Mouse (Mus musculus): ENCODE measurements around the gene Dennd5b. TPM values are rescaled to one million over a fixed set of nuclear protein-coding genes. Genes with fewer than 3 reads are reported as not detected.
"Not testable (repeated sequence)": the region's sequence is repeated elsewhere in the genome, so short reads cannot be mapped to it uniquely, and the experiment has no call there.

Dennd5b gene
- total RNA-seq, 2 experiments from 2014 or later = 45.6 to 48.6 TPM

DNA sequence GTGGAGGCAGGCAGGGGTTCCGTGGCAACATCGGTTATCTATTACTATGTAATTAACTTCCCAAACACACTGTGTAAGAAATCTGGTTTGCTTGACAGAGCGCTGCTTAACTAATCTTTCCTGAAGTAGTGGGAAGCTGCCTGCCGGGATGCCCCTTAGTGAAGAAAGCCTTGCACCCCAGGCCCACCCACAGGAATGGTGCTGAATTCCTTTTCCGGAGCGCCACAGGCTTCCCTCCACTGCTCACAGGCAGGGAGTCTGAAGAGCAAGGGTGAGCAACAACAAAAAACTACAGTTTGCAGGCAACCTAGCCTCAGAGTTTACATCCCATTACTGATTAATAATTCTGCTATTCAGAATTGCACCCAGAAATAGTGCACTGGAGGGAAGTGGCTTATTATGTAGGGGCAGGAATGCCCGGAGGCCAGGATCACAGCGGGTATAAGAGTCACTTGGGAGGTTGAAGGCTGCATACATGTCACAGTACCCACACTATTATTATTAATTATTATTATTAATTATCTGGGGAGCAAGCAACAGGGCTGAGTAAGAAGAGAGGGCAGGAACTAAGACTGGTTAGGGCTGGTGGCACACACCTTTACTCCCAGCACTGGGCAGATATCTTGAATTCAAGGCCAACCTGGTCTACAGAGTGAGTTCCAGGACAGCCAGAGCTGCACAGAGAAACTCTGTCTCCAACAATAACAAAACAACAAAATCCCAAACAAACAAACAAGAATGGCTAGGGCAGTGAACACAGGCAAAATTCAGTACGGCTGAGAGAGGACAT, 129.2 kb downstream of the Dennd5b start:
- intact Hi-C loops (cut with DNase I) = no loop called here
- DNase-seq (ENCODE audit: extremely low spot score in 1 of 2, low spot score in 2 of 2) = no peak

DNA sequence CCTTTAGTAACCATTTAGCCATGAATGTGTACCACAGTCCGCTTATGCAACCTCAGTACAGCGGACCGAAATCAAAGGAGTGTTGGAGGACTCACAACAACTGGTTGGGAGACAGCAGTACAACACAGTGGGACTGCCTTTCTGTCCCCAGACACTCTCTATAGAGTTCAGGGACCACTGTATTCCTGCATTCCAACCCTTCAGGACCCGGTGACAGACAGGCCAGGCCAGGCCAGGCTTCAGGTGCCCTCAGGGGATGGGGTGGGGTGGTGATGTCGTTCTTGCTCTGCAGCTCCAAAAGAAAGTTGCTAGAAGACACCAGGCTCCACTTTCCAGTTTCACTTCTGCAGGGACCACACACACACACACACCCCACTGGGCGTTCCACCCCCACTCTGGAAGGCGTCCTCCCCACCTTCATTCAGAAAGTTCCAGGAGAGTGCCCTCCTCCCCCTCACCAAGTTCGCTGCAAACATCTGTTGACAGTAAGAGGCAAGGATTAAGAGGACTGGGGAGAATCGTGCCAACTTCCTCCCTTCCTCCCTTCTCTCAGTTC, 130.0 kb downstream of the Dennd5b start:
- intact Hi-C loops (cut with DNase I) = no loop called here
- no peak for DNase-seq (ENCODE audit: extremely low spot score in 1 of 2, low spot score in 2 of 2)

DNA sequence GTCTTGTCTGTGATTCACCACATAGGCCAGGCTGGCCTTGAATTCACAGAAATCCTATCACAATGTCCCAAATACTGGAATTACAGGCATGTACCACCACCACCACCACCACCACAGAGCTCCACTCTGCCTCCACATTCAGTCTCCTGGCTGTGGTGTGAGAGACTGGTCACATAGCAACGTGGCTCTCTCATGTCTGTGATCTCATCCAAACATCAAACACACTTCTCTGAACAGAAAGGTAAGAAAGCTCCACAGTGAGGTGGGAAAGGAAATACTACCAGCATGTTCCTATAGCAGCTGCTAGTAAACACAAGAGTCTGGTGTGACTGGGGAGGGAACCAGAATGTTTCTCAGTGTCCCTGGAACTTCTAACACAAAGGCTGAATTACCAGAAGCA, 140.2 kb downstream of the Dennd5b start:
- intact Hi-C loops (cut with DNase I) = no loop called here
- no peak for DNase-seq (ENCODE audit: extremely low spot score in 1 of 2, low spot score in 2 of 2)

DNA sequence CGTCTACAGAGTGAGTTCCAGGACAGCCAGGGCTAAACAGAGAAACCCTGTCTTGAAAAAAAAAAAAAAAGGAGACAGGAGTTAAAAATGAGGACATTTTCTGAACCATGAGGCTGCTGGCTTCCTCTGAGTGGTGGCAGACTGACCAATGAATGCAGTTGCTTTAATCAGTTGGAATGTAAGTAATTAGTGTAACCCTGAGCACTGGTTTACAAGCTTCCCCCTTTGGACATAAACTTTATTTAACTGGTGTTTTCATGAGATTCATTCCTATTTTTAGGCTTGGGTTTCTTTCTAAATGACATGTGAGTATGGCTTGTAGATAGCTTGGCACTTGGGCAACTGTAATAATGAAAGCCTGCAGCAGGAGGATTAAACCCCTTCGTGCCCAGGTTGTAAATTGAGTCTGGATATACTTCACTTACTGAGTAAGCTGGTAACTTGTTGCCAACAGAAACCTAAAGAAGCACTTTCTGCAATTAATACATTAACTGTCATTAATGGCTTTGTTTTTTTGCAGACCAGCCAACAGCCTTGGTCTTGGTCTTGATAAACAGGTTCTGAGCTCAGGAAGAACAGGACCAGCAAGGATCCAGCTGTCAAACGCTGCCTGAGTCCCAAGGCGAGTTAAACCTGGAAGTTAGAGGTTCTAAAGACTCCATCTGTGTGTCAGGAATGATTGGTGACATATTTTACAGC, 141.8 kb downstream of the Dennd5b start:
- DNase-seq (ENCODE audit: extremely low spot score in 1 of 2, low spot score in 2 of 2) = no peak
- intact Hi-C loops (cut with DNase I) = no loop called here

DNA sequence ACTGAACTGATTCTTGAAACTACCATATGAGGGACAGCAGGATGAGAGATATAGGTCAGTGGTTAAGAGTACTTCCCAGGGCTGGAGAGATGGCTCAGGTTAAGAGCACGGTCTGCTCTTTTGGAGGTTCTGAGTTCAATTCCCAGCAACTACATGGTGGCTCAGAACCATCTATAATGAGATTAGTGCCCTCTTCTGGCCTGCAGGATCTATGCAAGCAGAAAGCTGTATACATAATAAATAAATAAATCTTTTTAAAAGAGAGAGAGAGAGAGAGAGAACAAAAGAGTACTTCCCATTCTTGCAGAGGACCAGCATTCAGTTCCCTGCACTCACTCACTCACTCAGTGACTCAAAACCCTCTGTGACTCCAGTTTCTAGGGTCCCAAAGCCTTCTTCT, 142.8 kb downstream of the Dennd5b start:
- DNase-seq (ENCODE audit: extremely low spot score in 1 of 2, low spot score in 2 of 2) = no peak
- intact Hi-C loops (cut with DNase I) = no loop called here

DNA sequence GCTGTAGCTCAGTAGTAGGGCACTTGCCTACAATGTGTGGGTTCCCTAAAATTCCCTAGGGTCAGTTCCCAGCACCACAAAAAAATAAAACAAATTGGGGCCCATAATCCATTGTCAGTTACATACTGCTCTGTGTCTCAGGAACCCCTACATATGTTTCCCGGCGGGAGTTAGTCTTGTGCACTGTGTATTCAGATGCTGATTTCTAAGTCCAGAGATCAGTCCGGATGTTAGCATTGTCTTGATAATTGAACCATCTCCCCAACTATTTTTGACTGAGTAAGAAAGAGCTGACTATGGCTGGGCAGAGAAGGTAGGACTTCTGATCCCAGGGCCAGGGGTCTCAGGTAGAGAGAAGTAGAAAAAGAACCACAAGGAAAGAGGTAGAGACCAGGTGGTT, 144.4 kb downstream of the Dennd5b start:
- intact Hi-C loops (cut with DNase I) = no loop called here
- DNase-seq (ENCODE audit: extremely low spot score in 1 of 2, low spot score in 2 of 2) = no peak

DNA sequence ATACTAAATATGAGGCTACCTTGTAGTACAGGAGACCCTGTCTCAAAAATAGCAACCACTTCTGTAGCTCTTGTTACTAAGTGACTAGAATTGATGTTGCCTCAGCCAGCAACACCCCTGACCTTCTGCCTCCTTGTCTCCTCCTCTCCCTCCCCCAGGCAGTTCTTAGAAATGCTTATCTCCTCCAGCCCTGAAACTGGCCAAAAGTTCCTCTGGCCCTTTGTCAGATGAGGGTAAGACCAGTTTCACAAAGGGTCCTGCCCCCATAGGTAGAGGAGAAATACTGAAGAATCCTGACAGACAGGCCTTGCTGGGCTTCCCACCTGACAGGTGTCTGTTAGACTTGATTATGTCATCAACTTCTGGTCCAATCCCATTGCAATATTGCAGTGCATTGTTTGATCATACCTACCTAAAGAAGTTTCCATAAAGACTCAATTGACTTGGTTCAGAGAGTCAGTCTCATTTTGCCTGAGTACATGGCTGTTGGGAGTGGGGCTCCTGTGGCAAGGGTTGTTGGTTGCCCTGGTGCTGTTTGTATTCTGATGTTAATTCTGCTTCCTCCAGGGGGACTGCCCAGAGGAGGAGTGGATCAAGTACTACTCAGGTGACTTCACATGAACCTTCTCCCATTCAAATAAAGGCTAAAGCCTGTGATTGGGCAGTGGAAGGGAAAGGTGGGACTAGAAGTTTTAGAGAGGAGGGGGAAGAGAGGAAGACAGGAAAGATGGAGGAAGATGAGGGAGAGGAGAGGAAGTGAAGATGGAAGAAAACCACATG, 145.6 kb downstream of the Dennd5b start:
- DNase-seq (ENCODE audit: extremely low spot score in 1 of 2, low spot score in 2 of 2) = no peak
- intact Hi-C loops (cut with DNase I) = no loop called here

DNA sequence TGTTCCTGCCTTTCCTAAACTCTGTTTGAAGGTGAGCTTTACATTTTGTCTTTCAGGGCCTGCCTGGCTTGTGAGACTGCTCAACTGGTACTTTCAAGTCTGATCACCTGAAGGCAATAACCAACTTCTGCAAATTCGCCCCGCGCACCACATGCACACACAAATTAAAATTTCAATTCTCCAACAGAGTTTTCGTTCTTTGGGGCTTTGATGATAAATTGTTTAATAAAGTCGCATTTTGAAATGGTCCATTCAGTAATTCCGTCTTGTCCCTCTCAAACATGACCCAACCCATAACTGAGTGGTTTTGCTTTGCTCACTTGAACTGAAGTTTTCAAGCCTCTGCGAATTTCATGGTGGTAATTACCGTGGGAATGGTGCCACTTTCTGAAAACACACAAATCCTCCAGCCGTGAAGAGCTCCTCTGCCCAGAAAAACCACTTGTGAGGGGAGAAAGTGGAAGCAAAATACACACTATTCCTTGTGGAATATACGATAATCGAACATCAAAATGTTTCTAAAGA, 154.5 kb downstream of the Dennd5b start:
- intact Hi-C loops (cut with DNase I) = no loop called here
- DNase-seq (ENCODE audit: extremely low spot score in 1 of 2, low spot score in 2 of 2) = no peak

DNA sequence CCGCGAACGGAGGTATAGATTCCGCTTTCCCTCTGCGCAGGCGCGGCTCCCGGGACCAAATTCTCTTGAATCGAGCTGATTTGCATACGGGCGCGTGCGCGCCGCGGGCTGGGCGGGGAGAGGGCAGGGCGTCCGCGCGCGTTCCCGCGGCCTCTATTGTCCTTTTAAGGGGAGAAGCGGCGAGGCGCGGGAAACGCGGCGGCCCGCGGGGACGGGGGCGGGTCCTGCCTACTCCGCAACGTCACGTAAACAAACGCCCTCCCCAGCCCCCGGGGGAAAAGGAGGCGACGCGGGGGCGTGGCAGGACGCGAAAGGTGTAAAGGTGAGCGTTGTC, 155.1 kb downstream of the Dennd5b start, which contains the start of gene Sinhcaf:
TSS of gene Sinhcaf (minus strand) at position 59 of the 334 bp plus-strand sequence.
- intact Hi-C loops (cut with DNase I) = no loop called here
- DNase-seq (ENCODE audit: extremely low spot score in 1 of 2, low spot score in 2 of 2) = peak; percentile 92 to 98

DNA sequence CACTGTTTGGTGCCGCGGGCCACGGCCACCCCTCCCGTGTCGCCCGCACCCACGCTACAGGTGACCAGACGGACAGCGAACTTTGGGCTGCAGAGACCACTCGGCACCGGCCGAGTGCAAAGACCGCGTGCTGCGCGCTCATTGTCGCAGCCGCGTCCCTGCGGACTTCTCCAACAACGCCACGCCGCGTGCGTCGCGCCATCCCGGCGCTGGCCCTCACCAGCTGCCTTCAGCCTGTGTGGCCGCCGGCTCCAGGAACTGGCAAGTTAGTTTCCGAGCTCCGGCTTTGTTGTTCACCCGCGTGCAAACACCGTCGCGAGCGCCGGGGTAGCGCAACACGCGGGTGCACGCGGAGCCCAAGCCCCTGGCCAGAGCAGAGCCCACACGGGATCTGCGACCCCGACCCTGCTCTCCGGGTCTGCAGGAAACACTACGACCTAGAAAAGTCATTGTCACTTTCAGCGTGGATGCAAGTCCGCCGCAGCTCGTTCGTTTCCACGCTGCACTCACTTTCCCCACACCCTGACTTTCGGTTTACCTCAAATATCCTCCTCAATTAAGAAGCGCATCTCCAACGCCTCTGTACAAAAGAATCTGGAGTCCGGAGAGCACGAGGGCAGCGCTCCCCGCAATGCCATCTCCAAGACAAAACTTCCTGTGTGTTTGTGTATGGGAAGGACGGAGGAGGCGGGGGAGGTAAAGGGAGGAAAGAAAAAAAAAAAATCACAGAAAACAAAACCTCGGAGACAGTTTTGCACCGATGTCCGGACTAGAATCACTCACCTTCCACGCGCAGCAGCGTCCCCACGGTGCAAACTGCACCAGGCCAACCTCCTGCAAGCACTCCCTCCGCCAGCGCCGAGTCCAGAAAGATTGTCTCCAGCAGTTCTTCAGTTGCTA, 155.7 kb downstream of the Dennd5b start:
- peak in 1 of 2 experiments; percentile 43 for DNase-seq (ENCODE audit: extremely low spot score in 1 of 2, low spot score in 2 of 2)
- intact Hi-C loops (cut with DNase I) = no loop called here

DNA sequence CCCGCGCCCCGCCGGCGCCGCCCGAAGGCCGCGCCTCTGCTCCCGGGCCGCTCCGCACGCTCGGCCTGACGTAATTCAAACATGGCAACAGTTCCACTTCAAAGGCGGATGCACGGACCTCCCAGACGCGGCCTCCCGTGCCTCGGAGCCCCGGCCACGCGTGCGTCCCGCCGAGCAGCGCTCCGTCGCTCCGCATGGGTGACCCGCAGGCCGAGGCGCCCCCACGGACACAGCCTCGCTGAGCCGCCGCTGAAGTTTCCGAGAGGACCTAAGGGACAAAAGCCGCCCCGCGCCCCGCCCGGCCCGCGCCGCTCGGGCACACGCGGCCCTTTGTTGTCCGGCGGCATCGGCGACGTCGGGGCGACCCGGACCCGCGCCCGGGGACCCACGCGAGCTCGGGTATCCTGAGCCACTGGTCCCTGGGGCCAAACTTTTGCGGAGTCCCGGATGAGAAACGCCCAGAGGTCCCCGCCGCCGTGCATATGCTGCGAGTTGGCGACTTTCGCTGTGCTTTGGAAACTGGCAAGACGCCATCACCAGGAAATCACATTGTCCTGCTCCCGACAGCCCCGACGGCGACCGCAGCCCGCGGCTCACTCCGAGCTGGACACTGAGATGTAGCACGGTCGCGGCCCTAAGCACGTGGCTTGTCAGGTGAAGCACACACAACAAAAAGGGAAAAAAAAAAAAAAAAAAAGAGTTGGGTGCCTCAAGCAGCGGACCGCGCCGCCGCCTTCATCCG, 156.5 kb downstream of the Dennd5b start:
- intact Hi-C loops (cut with DNase I) = no loop called here

DNA sequence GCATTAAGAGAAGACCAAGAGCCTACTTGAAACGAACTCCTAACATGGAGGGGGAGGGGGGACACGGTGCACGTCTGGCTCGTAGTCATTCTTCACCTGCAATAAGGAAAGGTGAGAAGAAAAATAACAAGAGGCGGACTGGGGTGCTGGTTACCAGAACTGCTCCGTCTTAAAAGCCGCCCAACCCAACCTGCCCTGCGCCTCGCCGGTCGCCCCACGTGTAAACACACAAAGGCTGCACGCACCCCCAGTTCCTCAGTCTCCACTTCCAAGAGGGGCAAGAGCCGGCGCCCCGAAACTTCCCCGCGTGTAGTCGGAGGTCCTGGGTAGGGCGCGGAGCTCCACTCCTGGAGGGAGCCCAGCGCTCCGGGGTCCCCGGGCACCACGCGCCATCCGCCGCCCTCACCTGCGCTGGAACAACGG, 157.1 kb downstream of the Dennd5b start:
- DNase-seq (ENCODE audit: extremely low spot score in 1 of 2, low spot score in 2 of 2) = no peak
- intact Hi-C loops (cut with DNase I) = no loop called here

More for the DNA sequence above, 156.5 kb downstream of the Dennd5b start:
- peak; percentile 24 to 78 for DNase-seq (ENCODE audit: extremely low spot score in 1 of 2, low spot score in 2 of 2)

DNA sequence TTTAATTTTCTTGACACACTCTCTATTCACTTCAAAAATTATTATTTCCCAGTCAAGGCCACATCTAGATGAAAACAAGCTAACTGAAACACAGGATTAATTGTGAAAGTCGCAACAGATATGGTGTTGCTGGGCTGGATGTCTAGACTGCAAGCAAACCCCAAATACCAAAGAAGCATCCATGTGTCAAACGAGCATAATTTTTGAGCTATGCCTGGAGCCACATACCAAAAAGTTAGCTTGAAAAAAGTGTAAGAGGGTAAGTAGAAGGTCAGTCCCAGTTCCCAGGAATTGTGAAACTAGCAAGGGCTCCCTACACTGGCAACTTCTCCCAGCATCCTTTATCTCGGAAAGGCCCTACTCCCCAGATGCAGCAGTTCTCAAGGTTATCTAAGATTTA, 157.8 kb downstream of the Dennd5b start:
- no peak for DNase-seq (ENCODE audit: extremely low spot score in 1 of 2, low spot score in 2 of 2)
- intact Hi-C loops (cut with DNase I) = no loop called here

DNA sequence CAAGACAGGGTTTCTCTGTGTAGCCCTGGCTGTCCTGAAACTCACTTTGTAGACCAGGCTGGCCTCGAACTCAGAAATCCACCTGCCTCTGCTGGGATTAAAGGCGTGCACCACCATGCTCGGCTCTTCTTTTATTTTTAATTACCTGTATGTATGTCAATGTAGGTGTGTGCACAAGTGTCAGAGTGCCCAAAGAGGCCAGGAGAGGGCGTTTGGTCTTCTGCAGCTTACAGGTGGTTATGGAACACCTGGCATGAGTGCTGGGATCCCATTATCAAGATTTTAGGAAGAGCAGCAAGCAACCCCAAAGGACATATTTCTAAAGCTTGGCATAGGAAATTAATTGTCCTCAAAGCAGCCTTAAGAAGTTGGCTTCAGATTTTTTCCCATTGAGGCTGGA, 159.1 kb downstream of the Dennd5b start:
- no peak for DNase-seq (ENCODE audit: extremely low spot score in 1 of 2, low spot score in 2 of 2)
- intact Hi-C loops (cut with DNase I) = no loop called here

DNA sequence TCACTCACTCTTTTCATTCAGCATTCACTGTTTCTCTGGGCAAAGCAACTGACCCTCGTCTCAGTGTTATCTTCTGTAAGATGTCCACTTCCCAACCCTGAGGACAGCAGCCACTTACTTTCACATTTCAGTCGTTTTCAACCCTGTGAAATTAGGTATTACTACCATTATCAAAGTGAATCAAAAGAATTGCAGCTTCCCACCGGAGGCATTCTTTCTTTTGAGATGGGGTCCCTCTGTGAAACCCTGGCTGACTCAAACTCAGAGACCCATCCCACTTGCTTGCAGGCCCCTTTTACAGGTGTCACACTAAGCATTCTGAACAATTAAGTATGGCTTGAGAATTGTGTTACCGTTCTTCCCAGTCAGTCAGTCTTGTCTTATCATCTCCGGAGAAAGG, 159.6 kb downstream of the Dennd5b start:
- intact Hi-C loops (cut with DNase I) = no loop called here
- no peak for DNase-seq (ENCODE audit: extremely low spot score in 1 of 2, low spot score in 2 of 2)

DNA sequence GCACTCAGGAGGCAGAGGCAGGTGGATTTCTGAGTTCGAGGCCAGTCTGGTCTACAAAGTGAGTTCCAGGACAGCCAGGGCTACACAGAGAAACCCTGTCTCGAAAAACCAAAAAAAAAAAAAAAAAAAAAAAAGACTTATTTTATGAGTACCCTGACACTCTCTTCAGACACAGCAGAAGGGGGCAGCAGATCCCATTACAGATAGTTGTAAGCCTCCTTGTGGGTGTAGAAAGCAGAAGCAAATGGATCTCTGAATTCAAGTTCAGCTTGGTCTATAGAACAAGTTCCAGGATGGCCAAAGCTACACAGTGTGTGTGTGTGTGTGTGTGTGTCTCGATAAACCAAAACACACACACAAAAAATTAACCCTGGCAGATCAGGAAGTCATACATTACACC, 161.1 kb downstream of the Dennd5b start:
- peak in 1 of 2 experiments; percentile 26 for DNase-seq (ENCODE audit: extremely low spot score in 1 of 2, low spot score in 2 of 2)
- intact Hi-C loops (cut with DNase I) = not testable (repeated sequence)

All from left cerebral cortex, postnatal 10 days (tissue).